Mouse (Mus musculus): Measurements from ENCODE around the gene Rpgrip1.
"Not testable (repeated sequence)": the region's sequence is repeated elsewhere in the genome, so short reads cannot be mapped to it uniquely, and the experiment has no call there.

The Rpgrip1 gene

DNA sequence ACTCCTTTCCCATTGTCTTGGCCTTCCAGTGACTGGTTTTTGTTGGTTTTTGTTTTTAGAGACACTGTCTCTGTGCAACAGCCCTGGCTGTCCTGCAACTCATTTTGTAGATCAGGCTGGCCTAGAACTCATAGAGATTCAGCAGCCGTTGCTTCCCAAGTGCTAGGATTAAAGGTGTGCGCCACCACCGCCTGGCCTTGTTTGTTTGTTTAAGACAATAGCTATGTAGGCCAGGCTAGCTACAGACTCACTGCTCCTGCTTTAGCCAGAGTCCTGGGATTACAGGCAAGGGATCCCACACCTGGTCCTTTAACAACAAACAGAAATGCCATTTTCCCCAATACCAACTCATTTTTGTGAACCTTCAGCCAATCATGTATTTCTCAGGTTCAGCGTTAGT is at the start of gene Rpgrip1:
Gene Rpgrip1 (plus strand): TSS at position 359 of the 400 bp plus-strand sequence.
- no peak for DNase-seq (ENCODE audit: extremely low read depth, low read depth)

GRCm38 (mm10) chr14:52060800-52061199 is 49.7 kb upstream of the Rpgrip1 start:
- DNase-seq (ENCODE audit: extremely low read depth, low read depth), result no peak

DNA sequence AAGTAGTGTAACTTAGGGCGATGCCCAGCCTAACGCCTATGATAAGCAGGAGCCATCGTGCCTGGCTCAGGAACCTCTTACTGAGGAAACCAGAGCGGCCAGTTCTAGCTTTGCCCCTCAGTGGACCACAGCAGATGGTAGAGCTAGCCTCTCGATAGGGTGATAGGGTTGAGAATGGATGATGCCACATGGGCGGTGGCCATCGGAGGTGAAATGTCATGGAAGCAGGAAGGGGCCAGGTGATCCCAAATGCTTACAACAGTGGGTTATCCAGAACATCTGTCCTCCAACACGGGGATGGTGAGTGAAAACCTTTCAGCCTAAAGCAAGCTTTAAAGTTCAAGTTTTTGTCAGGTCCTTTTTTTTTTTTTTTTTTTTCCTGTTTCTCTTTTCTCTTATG is 48.7 kb upstream of the Rpgrip1 start:
- no peak for DNase-seq (ENCODE audit: extremely low read depth, low read depth)

GRCm38 (mm10) chr14:52066135-52066534 is 44.4 kb upstream of the Rpgrip1 start:
- no peak for DNase-seq (ENCODE audit: extremely low read depth, low read depth)

- DNase-seq (ENCODE audit: extremely low read depth, low read depth), result no peak
These were observed 38.8 kb upstream of the Rpgrip1 start for GRCm38 (mm10) chr14:52071599-52072137.

DNA sequence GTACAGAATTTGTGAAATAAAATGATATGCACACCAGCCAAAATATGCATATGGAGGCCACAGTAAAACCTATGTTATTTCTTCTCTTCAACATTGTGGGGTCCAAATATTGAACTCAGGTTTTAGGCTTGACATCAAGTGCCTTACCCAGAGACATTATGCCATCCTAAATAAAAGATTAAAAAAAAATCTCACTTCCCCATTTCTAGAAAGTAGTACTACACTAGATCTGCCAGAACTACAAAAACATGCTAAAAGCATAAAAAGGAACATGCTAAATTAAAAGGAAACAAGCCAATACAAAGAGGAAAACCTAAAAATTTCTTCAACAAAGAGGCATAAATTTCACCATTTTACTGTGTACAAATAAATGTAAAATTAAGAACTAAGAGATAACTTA is 27.4 kb upstream of the Rpgrip1 start:
- DNase-seq (ENCODE audit: extremely low read depth, low read depth), result no peak

- DNase-seq (ENCODE audit: extremely low read depth, low read depth), result no peak
These were observed 16.0 kb upstream of the Rpgrip1 start for GRCm38 (mm10) chr14:52094533-52094932.

DNA sequence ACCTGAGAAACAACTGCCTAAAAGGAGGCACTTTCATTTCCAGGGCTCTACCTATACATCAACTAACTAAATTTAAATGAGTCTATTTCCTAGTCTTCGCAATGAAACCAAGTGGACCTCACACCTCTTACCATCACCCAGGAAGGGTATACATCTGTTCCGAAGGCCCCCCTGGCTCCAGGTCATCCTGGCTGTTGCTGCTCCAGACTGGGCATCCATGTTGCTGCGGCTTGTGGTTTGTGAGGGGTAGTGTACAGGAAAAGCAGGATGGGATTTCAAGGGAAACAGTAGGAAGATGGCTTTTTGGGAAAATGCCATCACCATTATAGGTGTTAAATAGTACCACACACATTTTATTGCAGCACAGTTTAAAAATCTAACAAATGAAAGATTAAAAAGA is 13.3 kb upstream of the Rpgrip1 start:
- DNase-seq (ENCODE audit: extremely low read depth, low read depth), result not testable (repeated sequence)

DNA sequence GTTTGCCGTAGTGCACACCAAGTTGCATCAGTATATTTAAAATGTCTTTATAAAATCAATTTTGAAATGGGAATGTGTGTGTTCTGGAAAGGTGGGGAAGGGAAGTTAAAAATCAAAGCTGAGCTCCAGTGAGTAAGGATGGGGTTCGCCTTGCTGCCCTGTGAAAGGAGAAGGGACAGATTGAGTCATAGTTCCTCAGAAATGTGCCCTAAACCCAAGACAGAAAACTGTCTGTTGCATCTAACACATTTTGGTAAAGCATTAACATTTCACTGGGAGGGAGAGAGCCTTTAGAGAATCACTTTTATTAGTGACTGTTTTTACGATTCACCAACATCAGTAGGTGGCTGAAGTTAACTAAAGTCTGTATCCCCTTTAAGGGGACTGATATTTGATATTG is 12.1 kb upstream of the Rpgrip1 start:
- DNase-seq (ENCODE audit: extremely low read depth, low read depth), result not testable (repeated sequence)

DNA sequence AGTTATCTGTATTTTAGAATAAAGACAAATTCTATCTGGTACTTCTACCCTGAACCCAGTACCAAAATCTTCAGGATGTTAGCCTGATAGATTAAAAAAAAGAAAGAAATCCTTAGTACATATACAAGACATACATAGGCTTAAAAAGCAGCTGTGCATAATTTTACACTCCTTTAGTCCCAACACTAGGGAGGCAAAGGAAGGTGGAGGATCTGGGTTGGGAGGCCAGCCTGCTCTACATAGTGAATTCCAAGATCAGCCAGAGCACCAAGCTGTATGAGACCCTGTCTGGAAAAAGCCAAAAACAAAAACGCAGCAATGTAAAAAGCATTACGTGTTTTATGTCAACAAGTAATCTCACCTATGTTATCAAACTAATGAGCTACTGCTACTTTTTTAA is 10.9 kb upstream of the Rpgrip1 start:
- DNase-seq (ENCODE audit: extremely low read depth, low read depth), result no peak

GRCm38 (mm10) chr14:52100170-52100960 is 10.1 kb upstream of the Rpgrip1 start:
- DNase-seq (ENCODE audit: extremely low read depth, low read depth), result no peak

DNA sequence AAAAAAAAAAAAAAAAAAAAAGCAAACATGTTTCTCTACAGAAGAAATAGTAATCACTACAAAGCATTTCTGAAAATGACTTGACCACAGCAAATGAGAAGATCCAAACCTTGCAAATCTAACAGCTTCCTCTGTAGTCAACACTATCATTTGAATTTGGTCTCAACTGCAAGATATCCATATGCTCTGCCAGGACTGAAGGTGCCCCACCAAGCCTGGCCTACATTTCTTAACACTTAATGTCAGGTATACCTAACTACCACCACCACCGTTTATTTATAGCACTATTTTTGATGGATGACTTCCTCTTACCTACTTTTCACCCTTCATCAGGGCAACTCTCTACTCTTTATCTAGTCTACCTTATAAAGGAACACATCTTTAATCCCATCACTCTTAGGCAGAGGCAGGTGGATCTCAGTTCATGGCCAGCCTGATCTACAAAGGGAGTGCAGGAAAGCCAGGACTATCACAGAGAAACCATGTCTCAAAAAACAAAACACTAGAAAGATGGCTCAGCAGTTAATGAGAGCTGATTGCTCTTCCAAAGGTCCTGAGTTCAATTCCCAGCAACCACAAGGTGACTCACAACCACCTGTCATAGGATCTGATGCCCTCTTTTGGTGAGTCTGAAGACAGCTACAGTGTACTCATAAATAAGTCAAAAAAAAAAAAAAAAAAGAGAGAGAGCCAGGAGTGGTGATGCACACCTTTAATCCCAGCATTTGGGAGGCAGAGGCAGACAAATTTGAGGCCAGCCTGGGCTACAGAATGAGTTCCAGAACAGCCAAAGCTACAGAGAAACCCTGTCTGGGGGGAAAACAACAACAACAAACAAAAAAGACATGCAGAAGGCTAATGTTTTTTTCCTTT is 9.0 kb upstream of the Rpgrip1 start:
- DNase-seq (ENCODE audit: extremely low read depth, low read depth), result no peak

DNA sequence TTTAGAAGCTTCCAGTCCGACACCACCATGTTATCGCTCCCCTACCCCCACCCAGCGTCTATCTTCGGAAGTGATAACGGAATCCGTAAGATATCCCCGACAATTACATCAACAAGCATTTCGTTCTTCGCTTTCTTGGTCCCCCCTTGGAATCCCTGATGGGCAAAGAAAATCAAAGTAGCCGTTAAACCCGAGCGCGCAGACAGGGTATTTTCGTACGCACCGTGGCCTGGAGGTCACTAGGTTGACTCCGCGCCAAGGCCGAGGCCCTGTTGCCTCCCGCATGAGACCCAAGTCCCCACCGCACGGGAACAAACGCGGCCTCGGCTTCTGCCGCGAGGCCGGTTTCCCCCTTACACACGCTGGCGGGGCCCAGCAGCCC is 7.0 kb upstream of the Rpgrip1 start:
- DNase-seq (ENCODE audit: extremely low read depth, low read depth), result no peak

DNA sequence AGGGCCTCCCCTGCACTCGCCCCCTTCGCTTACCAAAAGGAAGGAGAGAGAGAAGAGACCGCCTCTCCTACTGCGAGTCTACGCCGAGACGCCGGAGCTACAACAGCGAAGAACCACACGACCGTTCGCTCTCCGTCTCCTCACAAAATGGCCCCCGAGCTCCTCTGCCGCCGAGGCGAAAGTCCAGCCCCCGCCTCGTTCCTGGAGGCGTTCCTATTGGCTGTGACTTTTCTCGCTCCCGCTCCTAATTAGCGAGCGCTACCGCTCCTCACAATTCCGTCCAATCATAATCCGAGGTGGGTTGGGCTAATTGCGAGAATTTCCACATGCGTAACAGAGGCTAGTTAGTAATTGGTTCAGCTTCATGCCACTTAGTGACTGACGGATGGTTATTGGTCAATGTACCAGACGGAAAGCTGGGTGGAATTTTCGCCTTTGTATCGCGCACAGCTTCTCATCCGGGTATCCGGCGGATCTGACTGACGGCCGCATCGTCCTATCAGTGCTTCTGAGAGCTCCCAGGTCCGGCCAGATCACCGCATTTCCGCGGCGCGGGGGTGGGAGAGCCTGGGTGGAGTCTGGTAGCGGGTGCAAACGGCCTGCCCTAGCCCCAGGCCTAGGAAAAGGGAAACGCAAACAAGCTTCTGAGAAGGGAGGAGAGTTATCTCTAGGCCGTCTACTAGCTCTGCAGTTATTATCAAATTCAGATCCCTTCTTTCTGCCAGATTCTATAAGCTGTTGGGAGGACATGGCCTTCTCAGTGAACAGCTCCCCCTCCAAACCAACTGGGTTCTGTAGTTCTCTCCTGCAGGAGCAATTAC is 6.4 kb upstream of the Rpgrip1 start, which contains the start of gene Hnrnpc:
Gene Hnrnpc (minus strand): TSS at position 173 of the 821 bp plus-strand sequence.
- DNase-seq (ENCODE audit: extremely low read depth, low read depth), result peak; percentile 100

- DNase-seq (ENCODE audit: extremely low read depth, low read depth), result no peak
These were observed 5.7 kb upstream of the Rpgrip1 start for GRCm38 (mm10) chr14:52104677-52105285.

GRCm38 (mm10) chr14:52105308-52105707 is 5.2 kb upstream of the Rpgrip1 start:
- no peak for DNase-seq (ENCODE audit: extremely low read depth, low read depth)

- DNase-seq (ENCODE audit: extremely low read depth, low read depth), result no peak
These were observed 3.8 kb upstream of the Rpgrip1 start for GRCm38 (mm10) chr14:52106741-52107140.

DNA sequence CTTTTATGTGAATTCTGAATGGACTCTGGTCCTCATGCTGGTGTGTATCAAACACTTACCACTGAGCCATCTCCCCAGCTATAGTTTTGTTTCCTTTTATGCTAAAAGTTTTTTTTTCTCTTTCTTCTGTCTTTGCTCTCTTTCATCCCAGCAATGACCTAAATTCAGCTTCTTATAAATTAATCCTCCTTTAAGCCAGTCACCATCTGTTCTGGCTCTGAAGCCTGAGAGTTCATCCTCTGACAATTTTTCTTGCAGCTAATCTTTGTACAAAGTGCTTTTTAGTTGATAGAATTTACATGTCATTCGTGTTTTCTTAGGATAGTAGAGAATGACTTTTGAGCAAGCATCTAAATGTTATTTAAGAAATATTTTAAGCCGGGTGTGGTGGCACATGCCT is 2.5 kb upstream of the Rpgrip1 start:
- DNase-seq (ENCODE audit: extremely low read depth, low read depth), result no peak

DNA sequence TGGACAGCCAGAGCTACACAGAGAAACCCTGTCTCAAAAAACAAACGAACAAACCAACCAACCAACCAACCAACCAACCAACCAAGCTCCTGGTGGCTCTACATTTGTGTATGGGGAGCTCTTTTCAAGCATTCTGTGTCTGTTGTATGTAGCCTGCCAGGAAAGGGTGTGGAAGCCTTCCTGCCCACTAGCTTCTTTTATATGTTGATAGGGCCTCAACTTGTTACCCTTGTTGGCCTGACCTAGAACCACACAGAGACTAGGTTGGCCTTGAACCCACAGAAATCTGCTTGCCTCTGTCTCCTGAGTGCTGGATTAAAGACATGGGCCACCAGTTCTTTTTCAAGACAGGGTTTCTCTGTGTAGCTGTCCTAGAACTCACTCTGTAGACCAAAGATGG is 3.6 kb downstream of the Rpgrip1 start:
- no peak for DNase-seq (ENCODE audit: extremely low read depth, low read depth)

GRCm38 (mm10) chr14:52117241-52117640 is 6.7 kb downstream of the Rpgrip1 start:
- no peak for DNase-seq (ENCODE audit: extremely low read depth, low read depth)

GRCm38 (mm10) chr14:52118456-52118822 is 7.9 kb downstream of the Rpgrip1 start:
- DNase-seq (ENCODE audit: extremely low read depth, low read depth), result no peak

Data from MEL-GATA-1-ER (cell line).